Mouse (Mus musculus): Measurements from ENCODE around the gene Trpm2.
"Not testable (repeated sequence)": the region's sequence is repeated elsewhere in the genome, so short reads cannot be mapped to it uniquely, and the experiment has no call there.

Trpm2 gene

DNA sequence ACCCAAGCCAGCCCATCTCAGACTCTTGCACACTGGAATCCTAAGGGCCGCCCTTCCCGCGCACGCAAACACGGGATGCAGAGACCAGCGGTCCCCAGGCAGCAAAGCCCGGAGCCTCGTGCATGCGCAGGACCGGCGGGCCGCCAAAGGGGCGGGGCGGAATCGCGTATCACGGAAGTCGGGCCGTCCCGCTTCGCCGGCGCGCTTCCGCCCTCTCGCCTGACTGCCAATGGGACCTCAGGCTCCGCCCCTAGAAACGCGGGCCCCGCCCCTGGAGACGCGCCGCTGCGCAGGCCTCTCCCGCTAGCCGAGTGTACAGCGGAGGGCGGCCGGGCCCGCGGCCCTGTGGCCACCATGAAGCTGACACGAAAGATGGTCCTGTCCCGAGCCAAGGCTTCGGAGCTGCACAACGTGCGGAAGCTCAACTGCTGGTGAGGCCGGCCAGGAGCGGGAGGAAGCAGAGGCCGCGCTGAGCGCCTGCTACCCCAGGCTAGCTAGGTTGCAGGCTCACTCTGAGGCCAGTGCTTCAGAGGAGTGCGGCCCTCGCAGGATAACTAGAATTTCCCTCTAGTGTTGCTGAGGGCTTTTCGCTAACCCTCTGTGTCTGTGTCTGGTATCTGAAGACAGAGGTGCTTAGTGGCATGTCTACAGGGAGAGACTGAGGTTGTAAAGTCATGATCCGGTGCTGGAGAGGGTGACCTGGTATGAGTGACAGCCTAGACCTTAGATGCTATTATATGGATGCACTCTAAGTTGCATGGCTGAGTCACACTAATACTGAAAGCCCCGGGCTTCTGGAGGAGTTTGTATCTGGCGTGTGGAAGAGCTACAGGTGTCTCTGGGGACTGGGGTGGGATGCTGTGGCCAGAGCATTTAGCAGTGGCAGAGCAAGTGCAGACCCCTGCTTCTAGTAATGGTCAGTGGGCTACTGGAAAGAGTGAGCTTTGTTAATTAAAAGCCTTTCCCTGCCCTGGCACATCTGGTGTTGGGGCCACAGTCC, 8.3 kb upstream of the Trpm2 start, which contains the start of gene 1810043G02Rik:
Gene 1810043G02Rik, plus strand, starts transcription at position 174 of the 1,000 bp plus-strand sequence.
- peak; percentile 99 to 100 for DNase-seq (ENCODE audit: low spot score in 2 of 2)

- no peak for DNase-seq (ENCODE audit: low spot score in 2 of 2)
Measured at GRCm38 (mm10) chr10:77976458-77977150, 6.2 kb upstream of the Trpm2 start.

- DNase-seq (ENCODE audit: low spot score in 2 of 2) = no peak
Measured at GRCm38 (mm10) chr10:77975653-77976052, 5.3 kb upstream of the Trpm2 start.

- DNase-seq (ENCODE audit: low spot score in 2 of 2) = no peak
Measured at GRCm38 (mm10) chr10:77974811-77975210, 4.4 kb upstream of the Trpm2 start.

DNA sequence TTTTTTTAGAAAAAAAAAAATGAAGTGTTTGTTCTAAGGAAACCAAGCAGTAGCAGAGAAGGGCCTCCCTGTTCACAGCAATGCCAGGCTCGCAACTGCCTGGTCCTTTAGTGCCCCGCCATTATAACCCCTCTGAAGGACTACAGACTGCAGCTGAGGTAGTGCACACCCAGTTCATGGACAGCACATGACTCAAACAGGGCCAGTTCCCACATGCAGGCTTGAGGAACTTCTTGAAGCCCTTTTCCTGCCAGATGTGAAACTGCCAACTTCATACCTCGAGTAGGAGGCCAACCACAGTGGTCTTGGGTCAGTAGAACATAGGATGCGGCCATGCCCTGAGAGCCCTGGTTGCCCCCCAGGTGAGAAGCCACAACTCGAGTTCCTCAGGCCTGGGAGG, 4.0 kb upstream of the Trpm2 start:
- no peak for DNase-seq (ENCODE audit: low spot score in 2 of 2)

GRCm38 (mm10) chr10:77971709-77972553, 1.6 kb upstream of the Trpm2 start:
- DNase-seq (ENCODE audit: low spot score in 2 of 2) = no peak

GRCm38 (mm10) chr10:77971191-77971590, 828 bp upstream of the Trpm2 start:
- peak; percentile 58 to 64 for DNase-seq (ENCODE audit: low spot score in 2 of 2)

DNA sequence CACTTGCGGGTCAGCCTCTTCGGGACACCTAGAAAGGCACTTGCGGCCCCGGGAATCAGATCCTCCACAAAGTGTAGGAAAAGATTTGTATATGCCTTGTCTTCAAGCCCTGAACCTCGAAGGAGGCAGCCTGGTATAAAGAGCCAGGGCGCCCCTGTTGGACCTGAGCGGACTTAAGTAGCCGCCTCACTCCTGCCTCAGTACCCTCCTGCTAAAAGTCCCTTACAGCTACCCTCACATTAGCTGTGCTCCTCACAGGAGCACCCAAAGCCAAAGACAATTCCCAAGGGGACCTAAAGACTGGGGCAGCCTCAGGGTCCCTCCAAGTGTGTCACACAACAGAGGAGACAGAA, 414 bp downstream of the Trpm2 start:
- DNase-seq (ENCODE audit: low spot score in 2 of 2) = no peak

DNA sequence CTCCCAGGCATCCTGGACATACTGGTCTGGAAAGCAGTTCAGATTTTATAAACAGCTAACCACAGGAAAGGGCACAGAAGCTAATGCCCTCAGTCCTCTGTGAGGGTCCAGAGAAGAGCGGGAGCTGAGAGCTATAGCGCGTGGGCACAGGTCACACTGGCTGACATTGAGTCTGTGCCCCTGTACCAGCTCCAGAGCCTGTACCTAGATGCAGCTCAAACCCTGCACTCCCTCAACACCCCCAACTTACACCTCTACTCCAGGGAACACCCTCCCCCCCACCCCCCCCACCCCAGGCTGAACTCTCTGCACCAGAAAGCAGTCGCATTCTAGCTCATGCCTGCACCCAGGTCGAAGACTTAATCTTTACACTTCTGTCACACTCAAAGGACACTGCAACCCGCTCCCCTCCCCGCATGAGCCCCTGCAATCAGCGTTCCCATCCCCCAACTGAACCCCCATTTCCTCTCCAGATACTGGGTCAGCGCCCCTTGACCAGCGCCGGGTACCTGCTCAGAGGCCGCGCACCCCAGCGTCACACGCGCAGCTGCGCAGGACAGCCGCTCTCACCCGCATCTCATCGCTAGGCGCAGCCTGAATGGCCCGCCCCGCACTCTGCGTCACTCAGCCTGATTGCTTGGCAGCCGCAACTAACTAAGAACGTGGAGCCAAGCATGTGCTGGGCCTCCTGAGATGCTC, 940 bp downstream of the Trpm2 start:
- DNase-seq (ENCODE audit: low spot score in 2 of 2) = no peak

- no peak for DNase-seq (ENCODE audit: low spot score in 2 of 2)
Measured at GRCm38 (mm10) chr10:77963971-77964370, 6.4 kb downstream of the Trpm2 start.

DNA sequence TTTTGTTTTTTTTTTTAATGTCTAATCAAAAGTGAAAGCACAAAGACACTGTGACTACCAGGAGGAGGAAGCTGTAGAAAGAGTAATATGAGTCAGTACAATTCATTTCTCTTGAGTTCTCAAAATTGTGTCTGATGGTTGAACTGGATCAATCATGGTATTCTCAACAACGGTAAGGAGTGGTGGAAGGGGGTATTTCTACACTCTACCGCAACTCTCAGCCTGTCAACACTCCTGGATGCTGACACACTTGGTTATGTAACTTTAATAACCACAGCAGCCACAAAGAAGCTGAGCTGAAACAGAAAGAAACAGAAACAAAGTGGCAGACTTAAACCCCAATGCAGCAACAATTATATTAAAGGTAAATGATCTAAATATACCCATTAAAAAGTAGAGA, 7.6 kb downstream of the Trpm2 start:
- no peak for DNase-seq (ENCODE audit: low spot score in 2 of 2)

GRCm38 (mm10) chr10:77950468-77950867, 19.9 kb downstream of the Trpm2 start:
- DNase-seq (ENCODE audit: low spot score in 2 of 2) = not testable (repeated sequence)

DNA sequence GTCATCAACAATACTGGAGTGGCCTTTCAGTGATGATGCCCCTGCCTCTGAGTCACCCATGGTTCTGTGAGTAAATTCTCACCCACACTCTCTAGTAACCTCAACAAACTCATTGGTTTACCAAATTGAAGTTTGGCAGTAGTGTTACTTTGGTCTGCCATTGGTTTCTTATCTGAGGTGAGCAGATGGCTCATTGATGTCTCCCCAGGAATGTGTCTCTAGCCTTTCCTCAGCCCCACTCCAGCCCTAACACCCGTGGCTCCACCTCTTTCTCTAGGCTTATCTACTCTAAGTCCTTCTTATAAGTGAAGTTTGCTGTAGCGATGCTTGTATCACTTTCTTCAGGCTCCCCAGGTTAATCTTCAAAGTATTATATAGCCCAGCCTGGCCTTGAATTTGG, 30.7 kb downstream of the Trpm2 start:
- no peak for DNase-seq (ENCODE audit: low spot score in 2 of 2)

GRCm38 (mm10) chr10:77927375-77927774, 43.0 kb downstream of the Trpm2 start:
- no peak for DNase-seq (ENCODE audit: low spot score in 2 of 2)

DNA sequence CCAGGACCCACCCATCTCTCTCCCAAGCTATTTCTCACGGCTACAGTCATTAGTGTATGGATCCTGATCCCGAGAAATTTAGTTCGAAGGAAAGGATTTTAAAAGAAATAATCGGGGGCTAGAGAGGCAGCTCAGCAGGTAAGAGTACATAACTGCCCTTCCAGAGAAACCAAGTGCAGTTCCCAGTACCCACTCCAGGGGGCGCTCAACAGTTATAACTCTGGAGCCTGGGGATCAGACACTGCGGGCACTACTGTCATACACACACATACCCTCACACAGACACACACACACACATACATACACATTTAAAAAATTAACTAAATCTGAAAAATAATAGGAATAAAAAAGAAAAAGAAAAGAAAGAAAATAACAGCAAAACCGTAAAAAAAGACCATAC, 44.2 kb downstream of the Trpm2 start:
- DNase-seq (ENCODE audit: low spot score in 2 of 2) = peak; percentile 52 to 77

- DNase-seq (ENCODE audit: low spot score in 2 of 2) = no peak
Measured at GRCm38 (mm10) chr10:77922681-77923080, 47.7 kb downstream of the Trpm2 start.

DNA sequence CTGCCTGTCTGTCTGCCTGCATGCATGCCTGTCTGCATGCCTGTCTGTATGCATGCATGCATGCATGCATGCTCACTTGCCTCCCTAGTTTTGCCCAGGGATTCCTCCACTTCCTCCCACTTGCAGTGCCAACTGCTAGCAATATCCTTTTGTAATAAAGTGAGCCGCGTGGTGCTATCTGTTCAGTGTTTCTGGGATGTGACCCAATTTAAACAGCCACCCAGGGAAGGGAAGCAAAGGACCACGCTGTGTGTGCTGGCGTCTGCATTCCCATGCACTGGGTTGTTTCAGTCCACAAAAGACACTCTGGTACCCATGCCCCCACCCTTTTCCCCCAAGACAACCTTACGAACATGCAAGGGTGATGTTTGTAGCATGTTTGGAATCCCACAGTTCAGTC, 49.4 kb downstream of the Trpm2 start:
- DNase-seq (ENCODE audit: low spot score in 2 of 2) = no peak

DNA sequence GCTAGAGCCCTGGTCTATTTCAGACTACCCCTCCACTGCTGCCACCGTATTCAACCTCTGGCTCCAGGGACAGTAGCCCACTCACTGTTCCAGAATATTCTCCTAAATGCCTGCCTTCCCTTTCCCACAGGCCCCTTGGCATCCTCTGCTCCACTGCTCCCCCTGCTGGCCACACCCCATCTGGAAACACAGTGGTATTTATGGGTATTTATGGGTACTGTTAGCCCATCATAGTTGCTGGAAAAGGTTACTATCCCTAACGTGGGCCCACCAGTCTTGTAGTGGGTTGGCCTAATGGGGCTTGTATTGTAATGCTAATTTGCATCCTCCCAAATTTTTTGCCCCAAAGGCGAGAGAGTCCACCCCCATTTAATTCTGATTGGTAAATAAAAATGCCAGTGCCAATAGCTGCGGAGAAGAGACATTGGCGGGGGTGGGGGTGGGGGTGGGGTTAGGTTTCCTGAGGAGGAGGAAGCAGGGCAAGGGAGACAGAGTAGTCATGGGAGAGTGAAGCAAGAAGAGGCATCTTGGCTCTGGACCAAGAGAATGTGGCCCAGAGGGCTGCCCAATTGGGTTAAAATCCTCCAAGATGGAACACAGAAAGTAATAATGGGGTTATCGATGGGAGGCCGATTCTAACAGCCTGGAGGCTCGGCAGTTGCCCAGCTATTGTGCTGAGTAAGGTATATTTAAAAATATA, 53.6 kb downstream of the Trpm2 start:
- peak; percentile 40 to 71 for DNase-seq (ENCODE audit: low spot score in 2 of 2)

DNA sequence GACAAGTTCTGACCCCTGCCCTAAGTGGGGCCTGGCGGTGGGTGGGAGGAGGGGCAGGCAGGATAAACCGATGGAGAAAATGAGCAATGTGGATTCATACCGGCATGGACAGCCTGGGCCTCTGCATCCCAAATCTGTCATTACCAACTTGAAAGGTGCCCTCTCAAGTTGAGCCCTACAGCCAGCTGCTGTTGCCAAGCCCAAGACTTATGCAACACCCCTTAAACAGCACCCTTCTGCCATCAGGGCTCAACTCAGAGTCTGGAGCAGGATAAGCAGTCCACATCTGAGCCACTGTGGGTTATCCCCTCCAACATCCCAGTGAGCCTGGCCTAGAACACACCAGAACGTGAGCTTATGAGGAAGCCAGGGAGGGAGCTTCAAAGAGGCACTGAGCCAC, 57.1 kb downstream of the Trpm2 start:
- no peak for DNase-seq (ENCODE audit: low spot score in 2 of 2)

- no peak for DNase-seq (ENCODE audit: low spot score in 2 of 2)
Measured at GRCm38 (mm10) chr10:77912605-77913004, 57.8 kb downstream of the Trpm2 start.

Data from urinary bladder, adult 18-20 months (tissue).